Mouse (Mus musculus) bone marrow, adult 2 months (tissue): Measurements from ENCODE around the gene Bcl11a.

Source experiments
- CTCF ChIP-seq: fragments of 200-500 bp; IDR thresholded peaks from 2 replicates; pipeline ENCODE4 v1.5.1; 2011; ENCODE audit warnings: low read length, control low read depth; ENCODE audit not compliant: control insufficient read depth, insufficient read depth
- POLR2A ChIP-seq: fragments of 200-500 bp; IDR thresholded peaks from 2 replicates; pipeline ENCODE4 v1.6.1; 2011; ENCODE audit warnings: low read depth, mild to moderate bottlenecking, control low read depth, low read length, borderline replicate concordance; ENCODE audit not compliant: control insufficient read depth

- TF ChIP-seq CTCF, result no peak
- TF ChIP-seq POLR2A, result no peak
These were observed 86.2 kb downstream of the Bcl11a start for GRCm38 (mm10) chr11:24164065-24164464.
